Mouse (Mus musculus): ENCODE measurements around the gene Nat10.
A peak's percentile ranks its signal among the peaks of the same experiment; 100 is the strongest.

GRCm38 (mm10) chr2:103760906-103761716 is at the start of gene Nat10:
- TF ChIP-seq POLR2A (IDR thresholded peaks at IDR 0.05; ENCODE audit: borderline replicate concordance, control insufficient read depth, low read depth, low read length) (peak; percentile 31; the same call in 1 of the 2 replicates), CTCF (IDR thresholded peaks at IDR 0.05; ENCODE audit: control insufficient read depth, insufficient read depth, low read length) (peak; percentile 20; the same call in 1 of the 2 replicates)

All from bone marrow, adult 2 months (tissue).